Mouse (Mus musculus): ENCODE measurements around the gene Dmc1. TPM values are rescaled to one million over a fixed set of nuclear protein-coding genes. Genes with fewer than 3 reads are reported as not detected.

The Dmc1 gene
- polyA plus RNA-seq, 1 experiment from 2014 or later = 1.9 TPM

- no peak overlapping the region for H3K27ac ChIP-seq (replicated peaks)
- 76% methylated on average over 7 of the region's 7 CpGs for WGBS
- no peaks in the 10 kb centered on the region for H3K27me3 ChIP-seq (replicated peaks)
- no peak for ATAC-seq (ENCODE audit: extremely low read depth, insufficient number of reproducible peaks, low FRiP score, low TSS enrichment)
- 0 out of 2 replicates have a peak, but pooled peaks cover under 1% of the 10 kb centered on the region for H3K9me3 ChIP-seq
- H3K4me3 ChIP-seq = no peak overlapping the region
- no peak overlapping the region for H3K4me2 ChIP-seq
- H3K4me1 ChIP-seq = no peaks in the 10 kb centered on the region
- no peak overlapping the region for H3K9ac ChIP-seq
- H3K36me3 ChIP-seq = peaks cover 15% of the 10 kb centered on the region; the same call in 1 of the 2 replicates
Measured at GRCm38 (mm10) chr15:79615501-79615900, 10.6 kb upstream of the Dmc1 start.

DNA sequence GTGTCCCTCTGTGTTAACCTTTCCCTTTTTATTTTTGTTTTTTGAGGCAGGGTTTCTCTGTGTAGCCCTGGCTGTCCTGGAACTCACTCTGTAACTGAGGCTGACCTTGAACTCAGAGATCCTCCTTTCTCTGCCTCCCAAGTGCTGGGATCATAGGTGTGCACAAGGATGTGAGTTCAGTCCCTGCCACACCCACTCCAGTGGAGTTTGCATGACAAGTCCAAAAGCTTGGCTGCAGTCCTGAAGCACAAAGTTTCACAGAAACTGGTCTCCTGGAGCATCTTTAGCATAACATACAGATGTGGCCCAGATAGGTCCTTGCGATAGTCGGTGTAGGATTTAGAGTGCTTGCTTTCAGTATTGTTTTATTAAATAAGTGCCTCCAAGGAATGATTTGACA, 4.3 kb upstream of the Dmc1 start:
- Histone ChIP-seq H3K4me2 (no peak overlapping the region), H3K9ac (no peak overlapping the region), H3K36me3 (peaks cover 6% of the 10 kb centered on the region; the same call in 1 of the 2 replicates), H3K4me1 (peaks cover 12% of the 10 kb centered on the region), H3K4me3 (no peak overlapping the region), H3K9me3 (0 out of 2 replicates have a peak, but pooled peaks cover 4% of the 10 kb centered on the region), H3K27me3 (replicated peaks) (peaks cover 14% of the 10 kb centered on the region; the same call in 1 of the 2 replicates), H3K27ac (replicated peaks) (no peak overlapping the region)
- ATAC-seq (ENCODE audit: extremely low read depth, insufficient number of reproducible peaks, low FRiP score, low TSS enrichment) = no peak
- 84% methylated on average over 2 of the region's 2 CpGs for WGBS

DNA sequence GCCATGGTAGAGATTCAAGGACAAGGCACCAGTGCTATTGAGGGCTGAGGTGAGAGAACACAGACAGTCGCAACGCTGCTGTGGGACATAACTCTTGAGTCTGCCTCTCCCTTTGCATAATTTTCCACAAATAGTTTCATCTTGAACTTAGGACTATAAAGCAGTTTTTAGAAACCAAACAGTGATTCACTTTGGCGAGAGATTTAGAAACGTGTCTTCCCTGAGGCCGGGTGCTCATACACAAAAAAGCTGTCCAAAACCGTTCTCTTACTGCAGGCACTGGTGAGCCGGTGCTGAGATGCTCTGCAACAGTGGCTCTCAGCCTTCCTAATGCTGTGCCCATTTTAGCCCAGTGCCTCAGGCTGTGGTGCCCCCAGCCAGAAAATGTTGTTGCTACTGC, 3.3 kb upstream of the Dmc1 start:
- Histone ChIP-seq H3K4me2 (no peak overlapping the region), H3K27ac (replicated peaks) (no peak overlapping the region), H3K9me3 (0 out of 2 replicates have a peak, but pooled peaks cover 8% of the 10 kb centered on the region), H3K4me1 (peaks cover 13% of the 10 kb centered on the region), H3K9ac (no peak overlapping the region), H3K27me3 (replicated peaks) (peaks cover 18% of the 10 kb centered on the region; the same call in 1 of the 2 replicates), H3K36me3 (peaks cover 3% of the 10 kb centered on the region; the same call in 1 of the 2 replicates), H3K4me3 (no peak overlapping the region)
- ATAC-seq (ENCODE audit: extremely low read depth, insufficient number of reproducible peaks, low FRiP score, low TSS enrichment) = no peak
- WGBS = 72% methylated on average over 7 of the region's 7 CpGs

GRCm38 (mm10) chr15:79607757-79608156, 2.8 kb upstream of the Dmc1 start:
- no peak overlapping the region for H3K4me2 ChIP-seq
- no peaks in the 10 kb centered on the region for H3K36me3 ChIP-seq
- H3K4me1 ChIP-seq = peaks cover 13% of the 10 kb centered on the region
- 53% methylated on average over 2 of the region's 2 CpGs for WGBS
- H3K27ac ChIP-seq (replicated peaks) = no peak overlapping the region
- ATAC-seq (ENCODE audit: extremely low read depth, insufficient number of reproducible peaks, low FRiP score, low TSS enrichment) = no peak
- no peak overlapping the region for H3K9ac ChIP-seq
- H3K27me3 ChIP-seq (replicated peaks) = peaks cover 18% of the 10 kb centered on the region; the same call in 1 of the 2 replicates
- no peak overlapping the region for H3K4me3 ChIP-seq
- 0 out of 2 replicates have a peak, but pooled peaks cover 8% of the 10 kb centered on the region for H3K9me3 ChIP-seq

DNA sequence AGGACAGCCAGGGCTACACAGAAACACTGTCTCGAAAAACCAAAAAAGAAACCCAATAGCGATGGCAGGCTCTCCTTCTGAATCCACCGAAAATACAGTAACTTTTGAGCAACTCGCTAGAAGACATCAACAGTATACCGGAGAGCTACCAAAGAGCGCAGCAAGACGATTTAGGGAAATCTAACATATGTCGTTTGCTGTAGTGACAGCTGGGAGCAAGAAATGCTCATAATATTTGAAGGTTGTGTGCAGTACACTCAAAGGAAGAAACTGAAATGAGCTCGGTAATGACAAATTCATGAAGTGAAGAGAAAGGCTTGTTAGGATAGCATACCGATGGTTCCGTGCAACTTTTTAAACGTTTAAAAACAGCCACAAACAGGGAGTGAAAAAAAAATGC, 1.3 kb upstream of the Dmc1 start:
- WGBS = 91% methylated on average over 12 of the region's 12 CpGs
- H3K27ac ChIP-seq (replicated peaks) = no peak overlapping the region

DNA sequence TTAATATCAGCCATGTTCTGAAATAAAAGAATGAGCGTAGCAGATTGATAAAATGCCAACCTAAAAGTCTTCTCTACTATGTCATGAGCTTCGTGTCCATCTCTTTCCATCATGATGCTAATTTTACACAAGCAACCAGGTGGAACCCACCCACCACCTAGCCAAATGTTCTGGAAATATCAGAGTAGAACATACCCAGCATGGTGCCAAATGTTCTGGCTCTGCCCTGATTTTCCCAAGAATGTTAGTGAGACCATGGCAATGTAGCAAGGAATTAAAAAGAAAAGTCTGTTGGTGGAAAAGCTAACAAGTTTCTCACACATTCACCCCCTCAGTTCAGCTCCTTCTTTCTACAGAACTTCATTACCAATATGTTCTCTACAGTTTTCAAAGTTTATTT, 4.7 kb downstream of the Dmc1 start:
- WGBS = 71% methylated on average over 2 of the region's 2 CpGs
- Histone ChIP-seq H3K36me3 (no peaks in the 10 kb centered on the region; the same call in 1 of the 2 replicates), H3K4me3 (no peak overlapping the region), H3K9ac (no peak overlapping the region), H3K27me3 (replicated peaks) (peaks cover 11% of the 10 kb centered on the region; the same call in 1 of the 2 replicates), H3K4me2 (no peak overlapping the region), H3K27ac (replicated peaks) (no peak overlapping the region), H3K9me3 (0 out of 2 replicates have a peak, but pooled peaks cover 4% of the 10 kb centered on the region), H3K4me1 (peaks cover 10% of the 10 kb centered on the region)
- ATAC-seq (ENCODE audit: extremely low read depth, insufficient number of reproducible peaks, low FRiP score, low TSS enrichment) = no peak

More for the DNA sequence above, 1.3 kb upstream of the Dmc1 start:
- H3K9me3 ChIP-seq = 0 out of 2 replicates have a peak, but pooled peaks cover 8% of the 10 kb centered on the region
- no peaks in the 10 kb centered on the region for H3K36me3 ChIP-seq
- H3K9ac ChIP-seq = no peak overlapping the region
- H3K27me3 ChIP-seq (replicated peaks) = peaks cover 18% of the 10 kb centered on the region; the same call in 1 of the 2 replicates
- no peak overlapping the region for H3K4me2 ChIP-seq
- H3K4me3 ChIP-seq = no peak overlapping the region
- ATAC-seq (ENCODE audit: extremely low read depth, insufficient number of reproducible peaks, low FRiP score, low TSS enrichment) = no peak
- peaks cover 13% of the 10 kb centered on the region for H3K4me1 ChIP-seq

DNA sequence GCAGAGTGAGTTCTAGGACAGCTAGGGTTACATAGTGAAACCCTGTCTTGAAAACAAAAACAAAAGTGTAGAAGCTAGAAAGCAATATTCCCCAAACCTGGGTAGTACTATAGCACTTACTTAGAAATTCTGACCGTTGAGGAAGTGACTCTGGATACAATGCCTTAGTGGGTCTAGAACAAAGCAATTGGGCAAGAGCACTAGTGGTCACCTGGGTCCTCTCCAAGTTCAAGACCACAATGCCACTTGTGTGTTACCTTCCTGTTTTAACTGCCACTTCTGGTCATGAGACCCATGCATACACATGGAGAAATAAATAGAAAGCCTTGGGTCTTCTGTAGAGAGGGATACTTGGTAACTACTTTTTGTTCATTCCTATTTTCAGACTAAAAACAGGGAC, 6.2 kb downstream of the Dmc1 start:
- Histone ChIP-seq H3K36me3 (no peaks in the 10 kb centered on the region; the same call in 1 of the 2 replicates), H3K4me1 (no peaks in the 10 kb centered on the region), H3K27ac (replicated peaks) (no peak overlapping the region), H3K4me3 (no peak overlapping the region), H3K4me2 (no peak overlapping the region), H3K27me3 (replicated peaks) (no peaks in the 10 kb centered on the region), H3K9ac (no peak overlapping the region), H3K9me3 (no peaks in the 10 kb centered on the region)
- WGBS = 86% methylated on average over 1 of the region's 1 CpGs
- no peak for ATAC-seq (ENCODE audit: extremely low read depth, insufficient number of reproducible peaks, low FRiP score, low TSS enrichment)

- Histone ChIP-seq H3K4me1 (no peaks in the 10 kb centered on the region), H3K4me2 (no peak overlapping the region), H3K9ac (no peak overlapping the region), H3K4me3 (no peak overlapping the region), H3K27me3 (replicated peaks) (no peaks in the 10 kb centered on the region), H3K36me3 (no peaks in the 10 kb centered on the region), H3K9me3 (no peaks in the 10 kb centered on the region), H3K27ac (replicated peaks) (no peak overlapping the region)
- WGBS = 55% methylated on average over 1 of the region's 1 CpGs
- ATAC-seq (ENCODE audit: extremely low read depth, insufficient number of reproducible peaks, low FRiP score, low TSS enrichment) = no peak
Measured at GRCm38 (mm10) chr15:79581581-79581980, 23.3 kb downstream of the Dmc1 start.

GRCm38 (mm10) chr15:79577671-79578426, 27.1 kb downstream of the Dmc1 start:
- WGBS = 58% methylated on average over 6 of the region's 6 CpGs
- Histone ChIP-seq H3K36me3 (no peaks in the 10 kb centered on the region), H3K9ac (no peak overlapping the region), H3K9me3 (no peaks in the 10 kb centered on the region), H3K4me2 (no peak overlapping the region), H3K4me3 (no peak overlapping the region), H3K4me1 (no peaks in the 10 kb centered on the region), H3K27ac (replicated peaks) (no peak overlapping the region), H3K27me3 (replicated peaks) (no peaks in the 10 kb centered on the region)
- ATAC-seq (ENCODE audit: extremely low read depth, insufficient number of reproducible peaks, low FRiP score, low TSS enrichment) = no peak

GRCm38 (mm10) chr15:79576947-79577346, 28.0 kb downstream of the Dmc1 start:
- ATAC-seq (ENCODE audit: extremely low read depth, insufficient number of reproducible peaks, low FRiP score, low TSS enrichment) = no peak
- Histone ChIP-seq H3K4me1 (no peaks in the 10 kb centered on the region), H3K36me3 (no peaks in the 10 kb centered on the region), H3K9me3 (no peaks in the 10 kb centered on the region), H3K4me2 (no peak overlapping the region), H3K27me3 (replicated peaks) (no peaks in the 10 kb centered on the region), H3K9ac (no peak overlapping the region), H3K4me3 (no peak overlapping the region), H3K27ac (replicated peaks) (no peak overlapping the region)
- 72% methylated on average over 2 of the region's 2 CpGs for WGBS

GRCm38 (mm10) chr15:79575543-79576222, 29.2 kb downstream of the Dmc1 start:
- Histone ChIP-seq H3K4me3 (no peak overlapping the region), H3K9me3 (no peaks in the 10 kb centered on the region), H3K36me3 (no peaks in the 10 kb centered on the region), H3K9ac (no peak overlapping the region), H3K27ac (replicated peaks) (no peak overlapping the region), H3K27me3 (replicated peaks) (no peaks in the 10 kb centered on the region), H3K4me1 (no peaks in the 10 kb centered on the region), H3K4me2 (no peak overlapping the region)
- WGBS = 31% methylated on average over 1 of the region's 1 CpGs
- ATAC-seq (ENCODE audit: extremely low read depth, insufficient number of reproducible peaks, low FRiP score, low TSS enrichment) = no peak
